Mouse (Mus musculus): ENCODE measurements at regions not wholly inside any gene's neighbourhood (a gene's known extent, or its start where the extent isn't known, plus 50 kb on each side); places are given as distances from the start of the nearest gene placed in this dataset.

GRCm38 (mm10) chr17:64229225-64229976, 102.3 kb downstream of the Pja2 start:
- Histone ChIP-seq H3K4me1 (no peaks in the 10 kb centered on the region), H3K27ac (no peak overlapping the region), H3K4me2 (replicated peaks) (no peak overlapping the region), H3K4me3 (no peak overlapping the region), H3K27me3 (no peaks in the 10 kb centered on the region), H3K9me3 (no peaks in the 10 kb centered on the region), H3K9ac (no peak overlapping the region), H3K36me3 (no peaks in the 10 kb centered on the region)
- 75% methylated on average over 5 of the region's 5 CpGs for WGBS
- no peak for ATAC-seq (ENCODE audit: low FRiP score, low read depth)

GRCm38 (mm10) chr17:64214599-64214998, 117.1 kb downstream of the Pja2 start:
- Histone ChIP-seq H3K27ac (no peak overlapping the region), H3K27me3 (no peaks in the 10 kb centered on the region), H3K9me3 (no peaks in the 10 kb centered on the region), H3K4me1 (peaks cover 18% of the 10 kb centered on the region), H3K4me2 (replicated peaks) (no peak overlapping the region), H3K9ac (no peak overlapping the region), H3K4me3 (no peak overlapping the region), H3K36me3 (no peaks in the 10 kb centered on the region)
- 20% methylated on average over 7 of the region's 7 CpGs for WGBS
- no peak for ATAC-seq (ENCODE audit: low FRiP score, low read depth)

- Histone ChIP-seq H3K36me3 (no peaks in the 10 kb centered on the region), H3K27ac (no peak overlapping the region)
- 76% methylated on average over 4 of the region's 4 CpGs for WGBS
These were observed 118.5 kb downstream of the Pja2 start for GRCm38 (mm10) chr17:64213251-64213650.

GRCm38 (mm10) chr17:64211281-64211680, 120.4 kb downstream of the Pja2 start:
- H3K27ac ChIP-seq, result no peak overlapping the region
- WGBS, result 94% methylated on average over 8 of the region's 8 CpGs
- H3K4me2 ChIP-seq (replicated peaks), result no peak overlapping the region
- H3K9me3 ChIP-seq, result no peaks in the 10 kb centered on the region
- peaks cover 21% of the 10 kb centered on the region for H3K4me1 ChIP-seq
- no peak overlapping the region for H3K9ac ChIP-seq
- no peak for ATAC-seq (ENCODE audit: low FRiP score, low read depth)
- H3K4me3 ChIP-seq, result no peak overlapping the region
- no peaks in the 10 kb centered on the region for H3K27me3 ChIP-seq
- H3K36me3 ChIP-seq, result no peaks in the 10 kb centered on the region

More at GRCm38 (mm10) chr17:64213251-64213650, 118.5 kb downstream of the Pja2 start:
- no peaks in the 10 kb centered on the region for H3K9me3 ChIP-seq
- H3K4me3 ChIP-seq, result no peak overlapping the region
- H3K4me2 ChIP-seq (replicated peaks), result no peak overlapping the region
- no peaks in the 10 kb centered on the region for H3K27me3 ChIP-seq
- peaks cover 20% of the 10 kb centered on the region for H3K4me1 ChIP-seq
- no peak for ATAC-seq (ENCODE audit: low FRiP score, low read depth)
- H3K9ac ChIP-seq, result no peak overlapping the region

- H3K9ac ChIP-seq, result no peak overlapping the region
- H3K4me1 ChIP-seq, result peaks cover 30% of the 10 kb centered on the region
- no peak overlapping the region for H3K27ac ChIP-seq
- H3K4me2 ChIP-seq (replicated peaks), result no peak overlapping the region
- WGBS, result 23% methylated on average over 5 of the region's 5 CpGs
- H3K4me3 ChIP-seq, result no peak overlapping the region
- no peaks in the 10 kb centered on the region for H3K36me3 ChIP-seq
- no peak for ATAC-seq (ENCODE audit: low FRiP score, low read depth)
- H3K27me3 ChIP-seq, result no peaks in the 10 kb centered on the region
- H3K9me3 ChIP-seq, result no peaks in the 10 kb centered on the region
These were observed 121.3 kb downstream of the Pja2 start for GRCm38 (mm10) chr17:64210366-64210765.

- Histone ChIP-seq H3K36me3 (no peaks in the 10 kb centered on the region), H3K9me3 (no peaks in the 10 kb centered on the region), H3K4me3 (no peak overlapping the region), H3K27me3 (no peaks in the 10 kb centered on the region), H3K4me2 (replicated peaks) (no peak overlapping the region), H3K27ac (no peak overlapping the region), H3K4me1 (peaks cover 31% of the 10 kb centered on the region), H3K9ac (no peak overlapping the region)
- ATAC-seq (ENCODE audit: low FRiP score, low read depth), result no peak; the same call in 1 of the 2 replicates
- WGBS, result 74% methylated on average over 10 of the region's 10 CpGs
These were observed 122.1 kb downstream of the Pja2 start for GRCm38 (mm10) chr17:64209640-64210039.

GRCm38 (mm10) chr17:64208152-64208855, 123.4 kb downstream of the Pja2 start:
- H3K36me3 ChIP-seq, result no peaks in the 10 kb centered on the region
- ATAC-seq (ENCODE audit: low FRiP score, low read depth), result no peak
- H3K4me1 ChIP-seq, result peaks cover 29% of the 10 kb centered on the region
- H3K27me3 ChIP-seq, result no peaks in the 10 kb centered on the region
- H3K9ac ChIP-seq, result no peak overlapping the region
- H3K4me3 ChIP-seq, result no peak overlapping the region
- no peak overlapping the region for H3K4me2 ChIP-seq (replicated peaks)
- no peaks in the 10 kb centered on the region for H3K9me3 ChIP-seq
- WGBS, result 82% methylated on average over 13 of the region's 13 CpGs
- no peak overlapping the region for H3K27ac ChIP-seq

GRCm38 (mm10) chr17:64206196-64206718, 125.5 kb downstream of the Pja2 start:
- Histone ChIP-seq H3K4me2 (replicated peaks) (peak overlapping the region; percentile 27), H3K27ac (no peak overlapping the region), H3K36me3 (no peaks in the 10 kb centered on the region), H3K9ac (no peak overlapping the region), H3K9me3 (no peaks in the 10 kb centered on the region), H3K27me3 (no peaks in the 10 kb centered on the region), H3K4me3 (no peak overlapping the region), H3K4me1 (peaks cover 24% of the 10 kb centered on the region)
- no peak for ATAC-seq (ENCODE audit: low FRiP score, low read depth)
- 22% methylated on average over 14 of the region's 14 CpGs for WGBS

GRCm38 (mm10) chr17:64203611-64204010, 128.1 kb downstream of the Pja2 start:
- Histone ChIP-seq H3K36me3 (no peaks in the 10 kb centered on the region), H3K27me3 (no peaks in the 10 kb centered on the region), H3K4me3 (no peak overlapping the region), H3K27ac (no peak overlapping the region), H3K9me3 (no peaks in the 10 kb centered on the region), H3K4me1 (peaks cover 15% of the 10 kb centered on the region), H3K9ac (no peak overlapping the region), H3K4me2 (replicated peaks) (no peak overlapping the region)
- no peak for ATAC-seq (ENCODE audit: low FRiP score, low read depth)
- WGBS, result 68% methylated on average over 7 of the region's 7 CpGs

- Histone ChIP-seq H3K9me3 (no peaks in the 10 kb centered on the region), H3K9ac (no peak overlapping the region), H3K4me2 (replicated peaks) (no peak overlapping the region), H3K4me1 (peaks cover 15% of the 10 kb centered on the region), H3K36me3 (no peaks in the 10 kb centered on the region), H3K27ac (no peak overlapping the region), H3K27me3 (no peaks in the 10 kb centered on the region), H3K4me3 (no peak overlapping the region)
- no peak for ATAC-seq (ENCODE audit: low FRiP score, low read depth)
- 86% methylated on average over 6 of the region's 6 CpGs for WGBS
These were observed 129.5 kb downstream of the Pja2 start for GRCm38 (mm10) chr17:64202248-64202647.

GRCm38 (mm10) chr17:64201609-64202008, 130.1 kb downstream of the Pja2 start:
- H3K9ac ChIP-seq, result no peak overlapping the region
- H3K9me3 ChIP-seq, result no peaks in the 10 kb centered on the region
- H3K27ac ChIP-seq, result no peak overlapping the region
- ATAC-seq (ENCODE audit: low FRiP score, low read depth), result no peak
- no peak overlapping the region for H3K4me3 ChIP-seq
- H3K4me1 ChIP-seq, result peaks cover 15% of the 10 kb centered on the region
- no peak overlapping the region for H3K4me2 ChIP-seq (replicated peaks)
- no peaks in the 10 kb centered on the region for H3K36me3 ChIP-seq
- no peaks in the 10 kb centered on the region for H3K27me3 ChIP-seq
- WGBS, result 91% methylated on average over 5 of the region's 5 CpGs

- H3K4me2 ChIP-seq (replicated peaks), result no peak overlapping the region
- H3K27me3 ChIP-seq, result no peaks in the 10 kb centered on the region
- no peak overlapping the region for H3K9ac ChIP-seq
- H3K36me3 ChIP-seq, result no peaks in the 10 kb centered on the region
- no peak overlapping the region for H3K27ac ChIP-seq
- H3K9me3 ChIP-seq, result no peaks in the 10 kb centered on the region
- H3K4me3 ChIP-seq, result no peak overlapping the region
- WGBS, result 59% methylated on average over 14 of the region's 14 CpGs
- H3K4me1 ChIP-seq, result peaks cover 4% of the 10 kb centered on the region; the same call in 1 of the 2 replicates
- ATAC-seq (ENCODE audit: low FRiP score, low read depth), result no peak
These were observed 131.4 kb downstream of the Pja2 start for GRCm38 (mm10) chr17:64200092-64200877.

Measured in limb, embryonic 13.5 days (tissue).